Mouse (Mus musculus): ENCODE measurements at regions not wholly inside any gene's neighbourhood (a gene's known extent, or its start where the extent isn't known, plus 50 kb on each side); places are given as distances from the start of the nearest gene placed in this dataset.

- TF ChIP-seq GATA1 (IDR thresholded peaks at IDR 0.05; ENCODE audit: borderline replicate concordance, low read length): no peak
- no peak for TF ChIP-seq FLI1 (IDR thresholded peaks at IDR 0.05; ENCODE audit: low read length)
These were observed 170.0 kb upstream of the Kit start for GRCm38 (mm10) chr5:75404601-75405285.
